Mouse (Mus musculus): ENCODE results near the gene Gm12216. TPM values are rescaled to one million over a fixed set of nuclear protein-coding genes. Genes with fewer than 3 reads are reported as not detected.

Gene Gm12216
- total RNA-seq, 2 experiments from 2014 or later = 8.0 to 9.5 TPM

DNA sequence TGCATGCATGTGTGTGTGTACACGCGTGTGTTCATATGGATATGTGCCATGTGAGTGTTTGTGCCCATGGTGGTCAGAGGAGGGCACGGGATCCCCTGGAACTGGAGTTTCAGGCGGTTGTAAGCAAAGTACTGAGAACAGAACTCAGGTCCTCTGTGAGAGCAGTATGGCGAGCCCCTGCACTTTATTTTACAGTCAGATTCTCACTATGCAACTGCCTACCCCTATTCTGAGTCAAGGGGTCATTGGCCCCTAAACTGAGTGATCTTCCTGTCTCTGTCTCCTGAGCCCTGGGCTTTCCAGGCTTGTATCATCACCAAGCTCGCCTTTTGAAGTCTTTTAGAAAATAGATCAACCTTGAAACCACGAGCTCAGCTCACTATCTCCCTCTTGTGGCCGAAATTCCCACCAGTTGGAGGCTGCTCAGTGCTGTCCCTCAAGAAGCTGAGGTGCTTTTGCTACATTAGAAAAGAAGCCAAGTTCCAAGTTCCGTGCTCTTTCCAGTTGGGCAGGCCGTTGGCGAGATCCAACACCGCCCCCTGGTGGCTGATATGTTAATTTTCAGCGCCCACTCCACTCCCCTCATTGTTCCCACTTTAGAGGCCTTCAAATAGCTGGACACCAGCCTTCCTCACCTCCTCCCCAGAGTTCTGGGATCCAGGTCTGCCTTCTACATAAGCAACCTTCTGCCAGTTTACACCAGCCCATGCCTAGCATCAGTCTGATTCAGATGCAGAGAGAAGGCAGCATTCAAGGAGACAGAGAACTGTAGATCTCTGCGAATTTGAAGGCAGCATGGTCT, 122.1 kb downstream of the Gm12216 start:
- DNase-seq = peak; percentile 41 to 43

DNA sequence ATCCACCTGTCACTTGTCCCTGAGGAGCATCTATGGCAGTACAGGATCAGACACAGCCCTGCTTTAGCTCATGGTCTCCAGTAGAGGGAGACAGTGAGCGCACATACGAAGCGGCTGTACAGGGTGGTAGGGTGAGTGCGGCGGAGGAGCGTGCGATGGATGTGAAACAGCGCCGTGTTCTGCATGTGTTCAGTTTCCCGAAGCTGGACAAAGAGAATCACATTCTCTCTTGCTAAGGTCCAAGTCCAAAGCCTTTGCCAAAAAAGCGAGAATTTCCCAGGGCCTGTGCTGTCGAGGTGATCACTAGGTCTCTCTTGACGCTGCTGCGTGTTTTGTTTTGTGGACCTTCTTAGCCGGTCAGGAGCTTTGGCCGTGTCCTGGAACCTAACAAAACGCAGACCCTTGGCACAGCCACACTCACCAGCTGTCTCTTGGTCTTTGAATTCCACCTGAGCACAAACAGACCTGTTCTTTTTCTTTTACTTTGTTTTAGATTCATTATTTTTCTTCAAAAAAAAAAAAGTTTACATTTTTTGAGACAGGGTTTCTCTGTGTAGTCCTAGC, 123.3 kb downstream of the Gm12216 start:
- DNase-seq = peak; percentile 49 to 50

DNA sequence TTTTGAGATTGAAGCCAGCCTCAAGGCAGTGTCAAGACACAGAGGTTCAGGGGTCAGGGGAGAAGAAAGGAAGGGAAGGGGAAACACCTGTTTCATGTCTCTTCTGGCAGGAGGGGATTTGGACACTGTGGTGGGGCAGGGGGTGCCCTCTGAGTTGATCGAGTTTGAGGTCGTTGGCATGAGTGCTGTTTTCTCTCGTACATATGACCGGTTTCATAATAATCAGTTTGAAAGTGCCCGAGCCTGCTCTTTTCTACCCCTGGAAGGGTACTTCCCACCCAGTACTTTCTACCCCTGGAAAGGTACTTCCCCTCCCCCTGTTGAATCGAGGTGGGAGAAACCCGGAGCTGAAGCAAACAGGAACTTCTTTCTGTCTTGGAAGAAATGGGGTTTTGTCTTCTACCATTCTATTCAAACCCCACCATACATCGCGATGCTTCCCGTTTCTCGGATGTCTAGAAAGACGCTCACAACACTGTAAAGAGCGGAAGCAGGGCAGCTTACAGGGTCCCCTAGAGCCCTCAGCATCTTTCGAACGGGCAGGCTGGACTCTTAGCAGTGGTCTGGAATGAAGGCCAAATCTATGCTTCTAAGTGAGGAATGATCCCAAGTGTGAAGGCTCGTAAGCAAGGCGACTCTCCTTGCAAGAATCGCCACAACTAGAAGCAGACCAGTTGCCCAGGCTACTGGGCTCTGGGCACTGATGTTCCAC, 123.9 kb downstream of the Gm12216 start:
- no peak for DNase-seq

DNA sequence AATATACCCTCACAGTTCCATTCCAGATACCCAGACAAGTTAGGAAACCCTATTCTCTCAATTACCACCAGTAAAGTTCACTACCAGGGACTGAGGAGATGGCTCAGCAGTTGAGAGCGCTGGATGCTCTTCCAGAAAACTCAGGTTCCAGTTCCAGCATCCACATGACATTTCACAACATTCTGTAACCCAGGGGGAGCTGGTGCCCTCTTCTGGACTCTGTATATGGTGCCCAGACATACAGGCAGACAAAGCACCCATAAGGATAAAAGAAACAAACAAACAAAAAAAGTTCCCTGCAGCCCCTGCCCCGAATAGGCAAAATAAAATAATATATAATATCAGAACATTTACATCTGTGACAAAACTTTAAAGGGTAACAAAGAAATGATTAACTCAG, 124.6 kb downstream of the Gm12216 start:
- no peak for DNase-seq

DNA sequence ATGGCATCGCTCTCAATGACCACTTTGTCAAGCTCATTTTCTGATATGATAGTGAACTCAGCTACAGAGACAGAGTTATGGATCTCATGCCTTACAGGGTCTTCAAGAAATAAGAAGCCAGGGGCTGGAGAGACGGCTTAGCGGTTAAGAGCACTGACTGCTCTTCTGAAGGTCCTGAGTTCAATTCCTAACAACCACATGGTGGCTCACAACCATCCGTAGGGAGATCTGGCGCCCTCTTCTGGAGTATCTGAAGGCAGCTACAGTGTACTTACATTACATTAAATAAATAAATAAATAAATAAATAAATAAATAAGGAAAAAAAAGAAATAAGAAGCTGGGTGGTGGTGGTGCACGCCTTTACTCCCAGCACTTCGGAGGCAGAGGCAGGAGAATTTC, 125.2 kb downstream of the Gm12216 start:
- DNase-seq = no peak

Small RNA genes within 50 kb of the gene (microRNA-seq; reads per million reads assigned to microRNA genes)
- gene Mir7671 = 0 to 0.30 reads per million in 2 experiments

Other genes starting within 250 kb of the Gm12216 start
- gene Il4, start 240.6 kb downstream of the Gm12216 start, total RNA-seq (2021) = not detected
- gene Il13, start 224.6 kb downstream of the Gm12216 start, total RNA-seq (2021) = not detected
- gene Rad50, start 151.9 kb downstream of the Gm12216 start, total RNA-seq (2021) = 10 to 100 TPM; 11.0 to 11.4 TPM
- not detected for gene Il5, start 138.5 kb downstream of the Gm12216 start, total RNA-seq (2021)
- 1 to 10 TPM; 7.4 to 7.5 TPM for gene Irf1, start 89.2 kb downstream of the Gm12216 start, total RNA-seq (2021)
- gene Gm17334, start 86.1 kb downstream of the Gm12216 start, total RNA-seq (2021) = 1 to 10 TPM; 1.0 TPM
- 1 to 10 TPM; 9.2 to 9.3 TPM for gene Slc22a5, start 32.4 kb upstream of the Gm12216 start, total RNA-seq (2021)
- gene Slc22a21, start 121.1 kb upstream of the Gm12216 start, total RNA-seq (2021) = 1 to 10 TPM; 1.5 to 1.9 TPM
- 1 to 10 TPM; 4.2 to 6.9 TPM for gene Slc22a4, start 168.8 kb upstream of the Gm12216 start, total RNA-seq (2021)
- gene Pdlim4, start 209.8 kb upstream of the Gm12216 start, total RNA-seq (2021) = 10 to 100 TPM; 11.5 to 16.2 TPM
- gene P4ha2, start 240.8 kb upstream of the Gm12216 start, total RNA-seq (2021) = 10 to 100 TPM; 20.6 to 29.8 TPM